Mouse (Mus musculus): ENCODE measurements around the gene Itgb2.

DNA sequence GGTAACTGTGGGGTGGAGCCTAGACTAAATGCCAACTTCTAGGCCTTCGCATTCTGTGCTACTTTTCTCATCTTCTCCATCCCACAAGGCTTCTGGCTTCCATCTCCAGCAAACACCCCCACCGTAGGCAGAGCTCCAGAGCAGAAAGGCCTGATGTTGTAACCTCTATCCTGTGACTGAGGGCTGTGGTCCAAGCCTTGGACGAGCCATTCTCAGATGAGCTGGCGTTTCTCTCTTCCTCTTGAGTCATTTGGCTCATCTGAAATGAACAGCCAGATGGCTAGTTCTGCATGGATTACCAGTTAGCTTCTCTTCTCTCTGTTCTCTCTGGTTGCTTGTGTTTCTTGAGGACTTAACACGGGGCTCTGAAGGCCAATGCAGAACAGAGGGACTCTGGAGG, 14.9 kb downstream of the Itgb2 start:
- TF ChIP-seq GATA1 (IDR thresholded peaks at IDR 0.05; ENCODE audit: borderline replicate concordance, low read length) (no peak), CTCF (IDR thresholded peaks at IDR 0.05; ENCODE audit: low read depth, low read length) (no peak), GATA2 (IDR thresholded peaks at IDR 0.05; ENCODE audit: borderline replicate concordance, low read depth, low read length) (no peak), TAL1 (conservative IDR thresholded peaks at IDR 0.05; ENCODE audit: low read depth, low read length) (no peak), POLR2AphosphoS5 (IDR thresholded peaks at IDR 0.05; ENCODE audit: insufficient replicate concordance, low read depth, low read length) (no peak)

Measured in G1E (cell line).